Mouse (Mus musculus) stomach, embryonic 14.5 days (tissue): ENCODE measurements around the gene Wbp2. TPM values are rescaled to one million over a fixed set of nuclear protein-coding genes. Genes with fewer than 3 reads are reported as not detected.

Experiments used
- ATAC-seq: fragments of 200-750 bp; cut with Nextera tagmentation; 2 replicates; pipeline ENCODE4 v1.8.0; 2017; ENCODE audit warnings: low read depth, moderate TSS enrichment; ENCODE audit not compliant: insufficient number of reproducible peaks, insufficient read depth, low FRiP score
- H3K27ac ChIP-seq: fragments of 300-500 bp; sonication (generic); 2 replicates; pipeline ENCODE4 v1.5.1; 2014; ENCODE audit warnings: mild to moderate bottlenecking, low read length, moderate library complexity, mixed read lengths
- H3K27me3 ChIP-seq: fragments of 300-500 bp; sonication (generic); 2 replicates; pipeline ENCODE4 v1.6.1; 2014; ENCODE audit warnings: low read length, control low read depth, mixed read lengths; ENCODE audit not compliant: control insufficient read depth, insufficient read depth
- H3K36me3 ChIP-seq: fragments of 300-500 bp; sonication (generic); 2 replicates; pipeline ENCODE4 v1.6.1; 2014; ENCODE audit warnings: mild to moderate bottlenecking, control low read depth, low read length, moderate library complexity, mixed read lengths; ENCODE audit not compliant: control insufficient read depth, insufficient read depth
- H3K4me1 ChIP-seq: fragments of 300-500 bp; sonication (generic); 2 replicates; pipeline ENCODE4 v1.6.1; 2014; ENCODE audit warnings: low read length, control low read depth, mixed read lengths; ENCODE audit not compliant: control insufficient read depth, insufficient read depth
- H3K4me2 ChIP-seq: fragments of 300-500 bp; sonication (generic); replicated peaks from 2 replicates; pipeline ENCODE4 v1.6.1; 2014; ENCODE audit warnings: low read depth, low read length, control low read depth
- H3K4me3 ChIP-seq: fragments of 300-500 bp; sonication (generic); 2 replicates; pipeline ENCODE4 v1.5.1; 2014; ENCODE audit warnings: low read depth, low read length, control low read depth
- H3K9ac ChIP-seq: fragments of 300-500 bp; sonication (generic); replicated peaks from 2 replicates; pipeline ENCODE4 v1.6.1; 2014; ENCODE audit warnings: low read depth, mild to moderate bottlenecking, control low read depth, low read length, moderate library complexity, mixed read lengths
- H3K9me3 ChIP-seq: fragments of 300-500 bp; sonication (generic); 2 replicates; pipeline ENCODE4 v1.6.1; 2016; ENCODE audit warnings: low read depth, low read length, control low read depth; ENCODE audit not compliant: control insufficient read depth
- WGBS: fragments of 180-500 bp; shearing (Covaris S2); extraction: QIAGEN DNeasy Blood & Tissue Kit; methylation state at CpG from one replicate; pipeline ENCODE4 v1.1.7; 2014; 5-methylcytosine and 5-hydroxymethylcytosine counted together
- polyA plus RNA-seq: library from polyadenylated mRNA; unstranded; fragments of >200 nt; fragmentation: Nextera tagmentation; extraction: Ambion mirVana; gene quantifications from 2 replicates; pipeline ENCODE4 v1.2.1, GENCODE M21; 2014

Gene Wbp2
- polyA plus RNA-seq, 1 experiment from 2014 or later: 82.4 TPM

DNA sequence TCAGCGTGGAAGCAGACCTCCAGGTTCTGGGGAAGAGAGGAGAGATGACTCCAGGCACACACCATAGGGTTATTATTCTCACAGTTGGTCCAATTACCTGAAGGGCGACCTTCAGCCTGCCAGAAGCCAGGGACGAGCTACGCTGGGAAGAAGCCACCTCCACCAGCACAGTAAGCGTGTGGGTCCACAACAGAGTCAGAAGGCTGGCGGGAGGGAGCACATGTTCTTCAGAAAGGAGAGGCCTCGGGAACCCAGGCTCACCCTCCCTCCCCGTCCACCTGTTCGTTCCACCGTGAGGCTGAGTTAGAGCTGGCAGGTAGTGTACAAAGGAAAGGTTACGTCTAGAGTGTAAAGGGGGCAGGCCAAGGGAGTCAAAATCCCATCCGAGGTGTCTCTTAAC, 21.4 kb downstream of the Wbp2 start:
- Histone ChIP-seq H3K4me3 (no peak overlapping the region), H3K36me3 (peaks cover 9% of the 10 kb centered on the region), H3K4me1 (no peaks in the 10 kb centered on the region), H3K27me3 (no peaks in the 10 kb centered on the region), H3K9me3 (no peaks in the 10 kb centered on the region), H3K4me2 (no peak overlapping the region), H3K27ac (no peak overlapping the region), H3K9ac (no peak overlapping the region)
- 86% methylated on average over 12 of the region's 12 CpGs for WGBS
- ATAC-seq: no peak

DNA sequence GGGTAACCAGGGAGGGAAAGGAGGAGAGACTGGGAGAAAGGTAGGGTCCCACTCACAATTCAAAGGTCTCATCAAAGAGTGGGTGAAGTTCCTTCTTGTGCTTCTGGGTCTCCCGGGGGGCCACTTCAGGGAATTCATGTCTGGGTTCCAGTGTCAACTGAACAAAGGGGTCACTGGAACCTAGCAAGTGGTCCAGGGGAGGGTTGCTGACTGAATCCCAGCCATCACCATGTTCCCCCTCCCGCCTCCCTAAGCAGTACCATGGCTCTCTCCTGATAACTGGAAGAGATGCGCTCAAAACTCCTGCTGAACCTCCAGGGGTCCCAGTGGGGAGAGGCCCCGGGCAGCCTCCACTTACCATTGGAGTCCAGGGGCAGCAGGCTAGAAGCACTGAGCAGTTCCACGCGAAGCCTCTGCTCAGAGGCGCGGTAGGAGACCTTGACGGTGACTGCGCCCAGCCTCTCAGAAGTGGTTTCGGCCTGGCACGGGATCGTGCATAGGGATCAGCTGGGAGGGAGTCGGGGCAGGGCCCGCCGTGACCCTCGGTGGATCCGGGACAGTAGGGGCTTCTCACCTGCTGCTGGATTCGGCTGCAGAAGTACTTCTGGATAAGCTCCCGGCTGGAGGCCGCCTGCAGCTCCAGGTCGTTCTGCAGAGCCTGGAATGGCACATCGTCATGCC, 22.5 kb downstream of the Wbp2 start:
- Histone ChIP-seq H3K36me3 (peaks cover 18% of the 10 kb centered on the region), H3K27ac (no peak overlapping the region), H3K4me2 (no peak overlapping the region), H3K9ac (no peak overlapping the region), H3K9me3 (no peaks in the 10 kb centered on the region), H3K4me3 (no peak overlapping the region), H3K27me3 (no peaks in the 10 kb centered on the region), H3K4me1 (no peaks in the 10 kb centered on the region)
- WGBS: 66% methylated on average over 23 of the region's 23 CpGs
- no peak for ATAC-seq

DNA sequence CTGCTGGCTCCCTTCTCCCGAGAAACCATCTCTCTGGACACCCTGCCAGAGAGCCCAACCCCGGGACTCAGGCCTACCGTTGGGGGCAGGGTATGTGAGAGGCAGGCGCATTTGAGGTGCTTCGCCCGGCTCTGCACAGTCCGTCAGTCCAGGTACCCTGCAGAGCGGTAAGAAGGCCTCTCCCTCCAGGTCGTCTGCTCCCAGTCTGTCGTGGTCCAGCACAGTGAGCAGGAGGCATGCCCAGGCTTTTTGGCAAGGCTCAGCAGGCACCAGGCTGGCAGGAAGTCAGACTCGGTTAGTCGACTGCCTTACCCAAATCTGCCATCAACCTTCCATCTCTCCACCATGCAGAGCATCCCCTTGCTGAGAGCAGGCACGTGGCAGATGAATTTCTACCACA, 23.2 kb downstream of the Wbp2 start:
- no peak overlapping the region for H3K9ac ChIP-seq
- H3K4me3 ChIP-seq: no peak overlapping the region
- WGBS: 71% methylated on average over 13 of the region's 13 CpGs
- H3K27me3 ChIP-seq: no peaks in the 10 kb centered on the region
- no peaks in the 10 kb centered on the region for H3K9me3 ChIP-seq
- H3K27ac ChIP-seq: no peak overlapping the region
- H3K4me2 ChIP-seq: no peak overlapping the region
- peaks cover 25% of the 10 kb centered on the region for H3K36me3 ChIP-seq
- ATAC-seq: no peak
- no peaks in the 10 kb centered on the region for H3K4me1 ChIP-seq

DNA sequence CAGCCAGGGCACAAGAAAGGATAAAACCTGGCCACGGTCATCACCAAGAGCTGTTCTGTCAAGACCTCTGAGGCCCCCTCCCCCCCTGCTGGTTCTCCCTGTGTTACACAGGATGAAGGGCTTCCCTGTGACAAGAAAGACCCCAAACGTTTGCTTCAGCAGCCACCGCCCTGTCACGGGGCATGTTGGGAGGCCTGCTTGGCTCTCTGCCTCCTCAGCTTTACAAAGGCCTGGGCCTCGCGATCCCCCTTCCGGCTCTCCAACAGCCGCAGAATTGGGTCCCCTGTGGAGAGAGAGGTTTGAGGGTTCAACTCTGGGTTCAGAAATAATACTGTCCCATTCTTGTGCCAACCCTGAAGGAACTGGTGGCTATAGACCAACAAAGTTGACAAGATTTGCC, 24.3 kb downstream of the Wbp2 start:
- WGBS: 71% methylated on average over 8 of the region's 8 CpGs

DNA sequence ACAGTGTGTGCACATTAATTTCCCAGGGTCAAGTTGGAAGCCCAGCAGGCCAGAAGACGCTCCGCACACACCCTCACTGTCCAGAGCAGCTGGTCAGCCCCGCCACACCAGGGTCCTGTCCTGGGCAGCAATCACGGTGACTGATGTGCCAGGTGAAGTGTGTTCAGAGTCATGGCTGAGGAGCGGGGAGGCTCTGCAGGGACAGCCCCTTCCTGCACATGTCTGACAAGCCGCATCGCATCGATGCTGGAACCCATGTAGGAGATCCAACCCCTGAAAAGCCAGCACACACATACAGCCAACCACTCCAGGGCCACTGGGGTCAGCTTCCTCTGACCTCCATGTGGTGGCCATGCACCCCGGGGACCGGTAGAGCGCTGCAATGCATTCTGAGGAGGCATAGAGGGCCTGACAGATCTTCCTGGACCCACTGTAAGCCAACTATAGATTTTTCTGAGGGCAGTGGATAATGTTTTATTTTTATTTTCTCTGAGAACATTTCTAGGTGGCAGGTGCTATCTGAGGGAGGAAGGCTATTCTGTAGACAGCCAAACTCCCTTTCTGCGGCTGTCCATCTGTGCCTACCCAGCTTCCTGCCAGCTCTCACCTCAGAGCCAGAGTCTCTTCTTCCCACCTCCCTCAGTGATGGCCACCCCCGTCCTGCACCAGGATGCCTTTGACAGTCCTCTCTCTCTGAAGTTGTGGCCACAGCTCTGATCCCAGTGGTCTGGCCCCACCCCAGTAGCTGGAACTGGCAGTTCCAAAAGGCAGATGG, 25.0 kb downstream of the Wbp2 start:
- peaks cover 42% of the 10 kb centered on the region for H3K36me3 ChIP-seq
- H3K4me1 ChIP-seq: no peaks in the 10 kb centered on the region
- H3K27ac ChIP-seq: no peak overlapping the region
- H3K4me3 ChIP-seq: no peak overlapping the region
- H3K27me3 ChIP-seq: no peaks in the 10 kb centered on the region
- no peak overlapping the region for H3K4me2 ChIP-seq
- no peaks in the 10 kb centered on the region for H3K9me3 ChIP-seq
- WGBS: 83% methylated on average over 13 of the region's 13 CpGs
- no peak for ATAC-seq
- no peak overlapping the region for H3K9ac ChIP-seq

More for the DNA sequence above, 24.3 kb downstream of the Wbp2 start:
- Histone ChIP-seq H3K9ac (no peak overlapping the region), H3K27me3 (no peaks in the 10 kb centered on the region), H3K4me2 (no peak overlapping the region), H3K4me3 (no peak overlapping the region), H3K36me3 (peaks cover 35% of the 10 kb centered on the region), H3K27ac (no peak overlapping the region), H3K4me1 (no peaks in the 10 kb centered on the region), H3K9me3 (no peaks in the 10 kb centered on the region)
- ATAC-seq: no peak

DNA sequence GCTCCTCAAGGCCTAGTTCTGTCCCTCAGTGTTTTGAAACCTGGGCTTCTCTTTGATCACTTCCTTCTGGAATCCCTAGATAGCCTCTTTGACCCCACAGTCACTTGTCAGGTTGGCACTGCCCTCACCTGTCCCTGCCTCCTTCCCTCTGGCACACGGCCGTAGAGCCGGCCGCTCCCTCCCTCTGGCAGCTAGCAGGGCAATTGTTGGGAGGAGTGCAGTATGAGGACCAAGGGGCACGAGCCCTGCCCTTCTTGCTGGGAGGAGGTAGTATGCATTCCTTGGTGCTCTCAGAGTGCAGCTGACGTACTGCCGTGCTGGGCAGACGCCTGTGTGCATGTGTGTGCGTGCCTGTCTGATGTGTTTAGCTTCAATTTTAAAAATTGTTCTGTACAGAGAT, 26.2 kb downstream of the Wbp2 start:
- Histone ChIP-seq H3K27ac (no peak overlapping the region), H3K9ac (no peak overlapping the region), H3K36me3 (peaks cover 52% of the 10 kb centered on the region)

DNA sequence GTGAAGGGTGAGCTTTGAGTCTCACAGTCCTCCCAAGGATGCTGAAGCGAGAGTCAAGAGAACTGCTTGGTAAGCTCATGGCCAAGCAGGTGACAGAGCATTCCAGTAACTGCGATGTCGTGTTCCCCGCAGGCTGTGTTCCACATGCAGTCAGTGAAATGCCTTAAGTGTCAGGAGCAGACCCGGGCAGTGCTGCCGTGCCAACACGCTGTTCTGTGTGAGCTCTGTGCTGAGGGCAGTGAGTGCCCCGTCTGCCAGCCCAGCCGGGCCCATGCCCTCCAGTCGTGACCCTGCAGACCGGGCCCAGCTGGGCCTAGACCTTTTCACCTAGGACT, 27.1 kb downstream of the Wbp2 start:
- no peaks in the 10 kb centered on the region for H3K27me3 ChIP-seq
- H3K36me3 ChIP-seq: peaks cover 59% of the 10 kb centered on the region
- WGBS: 93% methylated on average over 11 of the region's 11 CpGs
- H3K4me3 ChIP-seq: no peak overlapping the region
- H3K4me1 ChIP-seq: no peaks in the 10 kb centered on the region
- ATAC-seq: no peak
- H3K4me2 ChIP-seq: no peak overlapping the region
- H3K9ac ChIP-seq: no peak overlapping the region
- H3K9me3 ChIP-seq: no peaks in the 10 kb centered on the region
- H3K27ac ChIP-seq: no peak overlapping the region

More for the DNA sequence above, 26.2 kb downstream of the Wbp2 start:
- Histone ChIP-seq H3K4me2 (no peak overlapping the region), H3K9me3 (no peaks in the 10 kb centered on the region), H3K4me1 (no peaks in the 10 kb centered on the region), H3K27me3 (no peaks in the 10 kb centered on the region), H3K4me3 (no peak overlapping the region)
- ATAC-seq: no peak
- 72% methylated on average over 9 of the region's 9 CpGs for WGBS

DNA sequence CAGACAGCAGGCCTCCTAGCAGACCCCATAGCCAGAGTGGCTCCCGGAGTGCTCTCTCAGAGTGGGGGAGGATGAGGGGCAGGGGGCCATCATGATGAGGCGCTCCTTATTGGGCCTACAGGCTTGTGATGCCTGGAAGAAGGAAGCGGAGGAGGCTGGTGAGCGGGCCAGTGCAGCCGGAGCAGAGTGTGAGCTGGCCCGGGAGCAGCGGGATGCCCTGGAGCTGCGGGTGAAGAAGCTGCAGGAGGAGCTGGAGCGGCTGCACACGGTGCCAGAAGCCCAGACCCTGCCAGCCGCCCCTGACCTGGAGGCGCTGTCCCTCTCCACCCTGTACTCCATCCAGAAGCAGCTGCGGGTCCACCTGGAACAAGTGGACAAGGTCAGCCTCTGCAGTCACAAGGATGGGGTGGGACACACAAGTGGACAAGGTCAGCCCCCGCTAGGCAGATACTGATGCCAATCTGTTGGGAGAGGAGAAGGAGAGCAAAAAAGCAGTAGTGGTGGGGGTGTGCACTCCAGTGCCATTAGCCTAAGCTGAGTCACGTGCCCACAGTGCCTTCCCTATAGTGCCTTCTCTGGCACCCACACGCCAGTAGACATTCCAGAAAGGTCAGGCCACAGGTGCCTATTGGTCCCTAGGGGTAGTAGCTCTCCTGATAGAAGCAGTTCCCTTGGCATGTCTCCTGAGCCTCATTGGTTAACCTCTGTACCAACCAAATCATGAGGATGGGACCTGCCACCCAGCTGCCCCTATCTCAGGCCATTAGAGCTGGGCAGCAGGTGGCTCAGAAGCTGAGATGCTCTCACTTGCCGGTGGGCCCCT, 27.7 kb downstream of the Wbp2 start:
- no peaks in the 10 kb centered on the region for H3K4me1 ChIP-seq
- no peaks in the 10 kb centered on the region for H3K27me3 ChIP-seq
- no peak overlapping the region for H3K4me3 ChIP-seq
- no peak overlapping the region for H3K27ac ChIP-seq
- no peak overlapping the region for H3K9ac ChIP-seq
- H3K9me3 ChIP-seq: no peaks in the 10 kb centered on the region
- H3K4me2 ChIP-seq: no peak overlapping the region
- no peak for ATAC-seq
- 88% methylated on average over 17 of the region's 17 CpGs for WGBS
- peaks cover 65% of the 10 kb centered on the region for H3K36me3 ChIP-seq
